Mouse (Mus musculus) hindbrain, postnatal 0 days (tissue): ENCODE results near the gene Asic4. TPM values are rescaled to one million over a fixed set of nuclear protein-coding genes. Genes with fewer than 3 reads are reported as not detected.
A peak's percentile ranks its signal among the peaks of the same experiment; 100 is the strongest.

ENCODE experiments used
- ATAC-seq: fragments of 200-750 bp; cut with Nextera tagmentation; 2 replicates; pipeline ENCODE4 v1.8.0; 2017; ENCODE audit warnings: mild to moderate bottlenecking, moderate TSS enrichment, moderate library complexity
- DNase-seq: peaks from one replicate; pipeline ENCODE4 v3.0.0-alpha.2; 2015; ENCODE audit warnings: low spot score
- H3K27ac ChIP-seq: fragments of 300-500 bp; sonication (generic); 2 replicates; pipeline ENCODE4 v1.5.1; 2014; ENCODE audit warnings: mild to moderate bottlenecking
- H3K27me3 ChIP-seq: fragments of 300-500 bp; sonication (generic); 2 replicates; pipeline ENCODE4 v1.6.1; 2014; ENCODE audit warnings: low read length, mixed read lengths; ENCODE audit not compliant: insufficient read depth
- H3K36me3 ChIP-seq: fragments of 300-500 bp; sonication (generic); 2 replicates; pipeline ENCODE4 v1.6.1; 2014; ENCODE audit warnings: low read length, mixed read lengths; ENCODE audit not compliant: insufficient read depth
- H3K4me1 ChIP-seq: fragments of 300-500 bp; sonication (generic); 2 replicates; pipeline ENCODE4 v1.6.1; 2014; ENCODE audit warnings: antibody characterized with exemption, low read length, mixed read lengths; ENCODE audit not compliant: insufficient read depth
- H3K4me2 ChIP-seq: fragments of 300-500 bp; sonication (generic); 2 replicates; pipeline ENCODE4 v1.6.1; 2014; ENCODE audit warnings: low read depth, mild to moderate bottlenecking, low read length, moderate library complexity, mixed read lengths
- H3K4me3 ChIP-seq: fragments of 300-500 bp; sonication (generic); 2 replicates; pipeline ENCODE4 v1.5.1; 2014; ENCODE audit warnings: low read length
- H3K9ac ChIP-seq: fragments of 300-500 bp; sonication (generic); replicated peaks from 2 replicates; pipeline ENCODE4 v1.6.1; 2014; ENCODE audit warnings: mild to moderate bottlenecking, low read length, moderate library complexity, mixed read lengths
- H3K9me3 ChIP-seq: fragments of 300-500 bp; sonication (generic); 2 replicates; pipeline ENCODE4 v1.6.1; 2016; ENCODE audit warnings: low read length, mixed read lengths
- CTCF ChIP-seq: IDR thresholded peaks from 2 replicates; pipeline ENCODE4 v1.5.1; 2016; ENCODE audit warnings: antibody characterized with exemption, control low read depth, low read depth
- WGBS: fragments of 180-500 bp; shearing (Covaris S2); extraction: QIAGEN DNeasy Blood & Tissue Kit; methylation state at CpG from one replicate; pipeline ENCODE4 v1.1.7; 2014; 5-methylcytosine and 5-hydroxymethylcytosine counted together
- polyA plus RNA-seq: library from polyadenylated mRNA; unstranded; fragments of >200 nt; fragmentation: Nextera tagmentation; extraction: Ambion mirVana; gene quantifications from 2 replicates; pipeline ENCODE4 v1.2.1, GENCODE M21; 2015
- total RNA-seq: library from RNA; depleted of rRNA; stranded (reverse); fragments of >200 nt; gene quantifications from 2 replicates; pipeline ENCODE4 v1.2.3, GENCODE M21; 2014

Asic4 gene
- total and polyA plus RNA-seq, 2 experiments from 2014 or later, result 21.0 to 74.1 TPM

- ATAC-seq (no peak), DNase-seq (peak; percentile 73)
- Histone ChIP-seq H3K9me3 (no peaks in the 10 kb centered on the region), H3K4me3 (no peak overlapping the region), H3K4me1 (no peaks in the 10 kb centered on the region), H3K27ac (no peak overlapping the region), H3K4me2 (no peak overlapping the region), H3K36me3 (no peaks in the 10 kb centered on the region), H3K27me3 (peaks cover 26% of the 10 kb centered on the region), H3K9ac (no peak overlapping the region)
- WGBS, result 35% methylated on average over 10 of the region's 10 CpGs
- peak; percentile 71 for TF ChIP-seq CTCF
Measured at GRCm38 (mm10) chr1:75425796-75426471, 24.3 kb upstream of the Asic4 start.

DNA sequence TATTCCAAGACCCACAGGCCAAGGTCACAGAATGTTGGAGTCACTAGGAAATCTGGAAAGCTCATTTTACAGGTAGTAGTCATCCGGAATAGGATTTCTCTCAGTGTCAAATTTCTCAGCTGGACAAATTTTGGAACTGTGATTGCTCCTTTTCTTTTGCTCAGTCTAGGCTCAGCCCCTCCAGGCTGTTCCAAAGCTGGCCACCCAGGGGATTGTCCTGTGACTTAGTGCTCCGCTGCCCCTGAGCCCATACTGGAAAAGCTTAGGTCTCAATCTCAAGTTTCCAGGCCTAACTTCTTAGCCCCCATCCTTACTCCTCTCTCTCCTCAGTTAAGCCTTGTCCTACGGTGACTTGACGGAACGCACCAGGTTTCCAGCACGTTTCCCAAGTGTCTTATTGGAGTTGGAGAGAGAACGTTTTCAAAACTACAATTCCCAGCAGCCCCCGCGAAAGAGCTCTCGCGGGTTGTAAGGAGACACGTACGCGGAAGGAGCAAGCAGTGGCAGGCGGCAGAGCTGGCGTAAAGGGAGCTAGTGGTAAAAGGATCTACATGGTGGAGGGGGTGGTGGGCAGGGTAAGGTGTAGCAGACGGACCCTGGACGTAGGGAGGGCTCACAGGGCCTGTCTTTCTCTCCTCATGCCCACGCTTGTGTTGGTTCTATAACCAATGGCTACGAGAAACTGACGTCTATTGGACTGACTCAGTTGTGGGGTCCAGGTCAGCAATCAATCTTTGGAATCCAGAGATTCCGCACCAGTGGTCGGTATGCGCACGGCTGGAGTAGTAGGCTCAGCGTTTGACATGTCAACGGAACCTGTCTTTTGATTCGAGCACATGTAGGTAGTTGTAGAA is 14.5 kb upstream of the Asic4 start, which contains the start of gene Gmppa:
Gene Gmppa (plus strand): TSS at position 456 of the 854 bp plus-strand sequence.
- WGBS, result 7% methylated on average over 28 of the region's 28 CpGs
- Histone ChIP-seq H3K36me3 (no peaks in the 10 kb centered on the region), H3K27ac (peak within 1 kb of the TSS; percentile 76; the same call in 1 of the 2 replicates), H3K4me1 (no peaks in the 10 kb centered on the region), H3K9me3 (no peaks in the 10 kb centered on the region), H3K9ac (peak within 1 kb of the TSS; percentile 67), H3K4me2 (peak within 1 kb of the TSS; percentile 68), H3K27me3 (no peaks in the 10 kb centered on the region), H3K4me3 (peak within 1 kb of the TSS; percentile 50)
- no peak for TF ChIP-seq CTCF
- DNase-seq (peak; percentile 91), ATAC-seq (peak; percentile 89)

GRCm38 (mm10) chr1:75438782-75439181 is 11.5 kb upstream of the Asic4 start:
- ATAC-seq, result no peak
- Histone ChIP-seq H3K27me3 (no peaks in the 10 kb centered on the region), H3K27ac (no peak overlapping the region), H3K4me3 (no peak overlapping the region), H3K36me3 (no peaks in the 10 kb centered on the region), H3K9ac (no peak overlapping the region), H3K4me1 (peaks cover 17% of the 10 kb centered on the region), H3K4me2 (no peak overlapping the region), H3K9me3 (no peaks in the 10 kb centered on the region)
- no peak for TF ChIP-seq CTCF
- WGBS, result 79% methylated on average over 8 of the region's 9 CpGs
- no peak for DNase-seq

DNA sequence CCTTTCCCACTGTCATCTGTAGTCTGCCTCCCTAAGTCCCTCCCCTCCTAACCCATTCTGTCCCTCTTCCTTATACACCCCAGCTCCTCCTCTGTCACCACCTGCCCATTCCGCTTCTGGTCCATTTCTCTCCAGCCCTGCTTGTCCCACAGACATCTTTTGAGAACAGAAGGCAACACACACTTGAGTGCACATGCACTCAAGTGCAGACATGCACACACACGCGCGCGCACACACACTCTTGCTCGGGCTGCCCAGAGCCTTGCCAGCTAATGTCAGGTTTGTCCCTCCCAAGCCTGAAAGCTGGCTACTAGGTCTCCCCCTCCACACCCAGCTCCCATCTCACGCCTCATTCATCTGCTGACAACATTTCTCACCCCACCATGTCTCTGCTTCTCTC is 9.6 kb upstream of the Asic4 start:
- H3K4me2 ChIP-seq, result no peak overlapping the region
- no peaks in the 10 kb centered on the region for H3K36me3 ChIP-seq
- H3K4me3 ChIP-seq, result no peak overlapping the region
- no peak overlapping the region for H3K27ac ChIP-seq
- 76% methylated on average over 7 of the region's 7 CpGs for WGBS
- no peak overlapping the region for H3K9ac ChIP-seq
- no peak for TF ChIP-seq CTCF
- no peaks in the 10 kb centered on the region for H3K27me3 ChIP-seq
- peak; percentile 40 for DNase-seq
- no peaks in the 10 kb centered on the region for H3K9me3 ChIP-seq
- ATAC-seq, result no peak
- peaks cover 25% of the 10 kb centered on the region for H3K4me1 ChIP-seq

- Histone ChIP-seq H3K4me2 (no peak overlapping the region), H3K9ac (no peak overlapping the region), H3K4me1 (peaks cover 31% of the 10 kb centered on the region), H3K36me3 (no peaks in the 10 kb centered on the region), H3K4me3 (no peak overlapping the region), H3K9me3 (no peaks in the 10 kb centered on the region), H3K27me3 (no peaks in the 10 kb centered on the region; the same call in 1 of the 2 replicates), H3K27ac (no peak overlapping the region)
- TF ChIP-seq CTCF, result no peak
- DNase-seq (no peak), ATAC-seq (no peak)
- WGBS, result 84% methylated on average over 15 of the region's 15 CpGs
Measured at GRCm38 (mm10) chr1:75441471-75441996, 8.7 kb upstream of the Asic4 start.

DNA sequence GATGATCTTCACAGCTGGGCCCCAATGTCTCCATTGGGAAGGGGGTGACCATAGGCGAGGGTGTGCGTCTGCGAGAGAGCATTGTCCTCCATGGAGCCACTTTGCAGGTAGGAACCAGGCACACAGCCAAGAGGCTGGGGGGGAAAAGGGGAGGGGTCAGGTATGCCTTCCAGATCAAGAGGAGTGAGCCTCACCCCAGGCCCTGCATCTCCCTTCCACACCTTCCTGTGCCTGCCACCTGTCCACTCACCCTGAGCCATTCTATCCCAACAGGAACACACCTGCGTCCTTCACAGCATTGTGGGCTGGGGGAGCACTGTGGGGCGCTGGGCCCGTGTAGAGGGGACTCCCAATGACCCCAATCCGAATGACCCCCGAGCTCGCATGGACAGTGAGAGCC is 8.1 kb upstream of the Asic4 start:
- DNase-seq, result no peak
- no peaks in the 10 kb centered on the region for H3K9me3 ChIP-seq
- H3K27me3 ChIP-seq, result peaks cover 3% of the 10 kb centered on the region; the same call in 1 of the 2 replicates
- H3K4me1 ChIP-seq, result peaks cover 37% of the 10 kb centered on the region
- no peak overlapping the region for H3K4me2 ChIP-seq
- no peak overlapping the region for H3K4me3 ChIP-seq
- no peak overlapping the region for H3K27ac ChIP-seq
- no peak for ATAC-seq
- WGBS, result 77% methylated on average over 9 of the region's 9 CpGs
- TF ChIP-seq CTCF, result no peak
- H3K36me3 ChIP-seq, result no peaks in the 10 kb centered on the region
- H3K9ac ChIP-seq, result no peak overlapping the region
